Mouse (Mus musculus) megakaryocyte, embryonic 14.5 days (primary cell): Measurements from ENCODE around the gene Msantd2.

Experiments
- FLI1 ChIP-seq: IDR thresholded peaks from 2 replicates; pipeline ENCODE4 v1.6.1; 2012; ENCODE audit warnings: low read length, inconsistent platforms, mixed read lengths
- GATA1 ChIP-seq: IDR thresholded peaks from 3 replicates; pipeline ENCODE4 v1.6.1; 2012; ENCODE audit warnings: mixed read lengths, low read length, inconsistent platforms, borderline replicate concordance

DNA sequence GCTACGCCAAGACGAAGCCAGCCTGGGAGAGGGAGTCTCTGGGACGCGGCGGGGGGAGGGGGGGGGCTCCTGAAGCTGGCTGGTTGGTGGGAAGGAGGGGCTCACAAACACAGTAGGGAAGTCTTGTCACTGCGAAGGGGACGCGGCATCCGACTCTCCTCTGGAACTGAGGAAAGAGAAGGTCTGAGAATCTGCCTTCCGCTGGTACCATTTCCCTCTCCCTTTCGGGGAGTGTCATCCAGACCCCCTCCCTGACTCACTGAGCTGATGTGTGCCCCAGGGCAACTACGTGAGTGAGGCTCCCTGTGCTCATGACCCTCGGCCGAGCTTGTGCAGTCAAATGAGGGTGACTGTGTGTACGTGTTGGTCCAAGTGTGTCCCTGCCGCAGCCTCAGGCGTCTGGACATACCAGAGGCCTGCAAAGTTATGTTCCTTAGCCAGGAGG lies 56.1 kb downstream of the Msantd2 start:
- TF ChIP-seq FLI1, result no peak
- no peak for TF ChIP-seq GATA1
